8 mouse cellular contexts compared by ENCODE assay signal in genomic region chr6:17635615-17636284, GRCm38 (mm10). TPM values are rescaled to one million over a fixed set of nuclear protein-coding genes. Genes with fewer than 3 reads are reported as not detected.
DNase-seq lines count a peak whose midpoint lies in the region; ATAC-seq and TF ChIP-seq lines count a peak whose summit lies in the region.

Gene Capza2 (plus strand): TSS chr6:17636234.

- H3K4me3 ChIP-seq in liver, embryonic 14.5 days (ENCODE audit: insufficient read depth in 1 of 2, low read depth in 2 of 2, low read length in 2 of 2): peak within 1 kb of the TSS; percentile 91 to 97

- H3K4me1 ChIP-seq in liver, embryonic 14.5 days (replicated peaks; ENCODE audit: control insufficient read depth in 2 of 2, insufficient read depth in 2 of 2, low read length in 1 of 2): peaks cover 8 to 19% of the 10 kb centered on the region in 2 experiments

- H3K27me3 ChIP-seq in liver, embryonic 14.5 days (ENCODE audit: control insufficient read depth, insufficient read depth, low read length): no peaks in the 10 kb centered on the region

- peak; percentile 46 for DNase-seq in cerebellum, adult 9-10 months
- no peak for DNase-seq in adrenal gland, postnatal 4 days (ENCODE audit: low spot score in 2 of 2)
- DNase-seq in gastrocnemius, postnatal 25 days: no peak
- DNase-seq in induced T-regulatory cell, adult 2 months (ENCODE audit: low read depth): peak; percentile 69
- DNase-seq in liver, embryonic 14.5 days (ENCODE audit: low read depth in 3 of 3, low spot score in 3 of 3): no peak

- no peak; the same call in 1 of the 2 replicates for TF ChIP-seq EP300 in liver, embryonic 14.5 days (IDR thresholded peaks at IDR 0.05; ENCODE audit: low read depth)

- H3K36me3 ChIP-seq in liver, embryonic 14.5 days (replicated peaks; ENCODE audit: control insufficient read depth, insufficient read depth, low read depth): no peaks in the 10 kb centered on the region

- ATAC-seq in cerebellum, adult (ENCODE audit: insufficient number of reproducible peaks, low FRiP score, low TSS enrichment): no peak
- no peak for ATAC-seq in liver, embryonic 14.5 days (ENCODE audit: insufficient read depth)
- peak; percentile 34; the same call in 1 of the 2 replicates for ATAC-seq in neutrophil, adult 5-6 weeks (ENCODE audit: extremely low read depth, insufficient number of reproducible peaks, low FRiP score, poor library complexity, severe bottlenecking)
- no peak for ATAC-seq in frontal cortex, adult (ENCODE audit: low TSS enrichment)

- H3K9ac ChIP-seq in liver, embryonic 14.5 days (replicated peaks): peak within 1 kb of the TSS; percentile 95

- WGBS in liver, embryonic 14.5 days (ENCODE audit: insufficient replicate concordance): 18% methylated on average over 7 of the region's 7 CpGs

- no peaks in the 10 kb centered on the region for H3K9me3 ChIP-seq in liver, embryonic 14.5 days (ENCODE audit: control insufficient read depth, low read length)

- no peak for TF ChIP-seq CTCF in liver, embryonic 14.5 days (IDR thresholded peaks at IDR 0.05; ENCODE audit: low read depth)

- H3K27ac ChIP-seq in liver, embryonic 14.5 days: peak within 1 kb of the TSS; percentile 72

- H3K4me2 ChIP-seq in liver, embryonic 14.5 days (ENCODE audit: low read depth): peak within 1 kb of the TSS; percentile 87

RNA-seq across cellular contexts. Expression of gene Capza2, which starts in this region (rescaled TPM):
- 100 to 1,000 TPM; 140 to 146 TPM for total RNA-seq in adrenal gland, postnatal 4 days (2021)
- 100 to 1,000 TPM; 252 to 287 TPM for total RNA-seq in gastrocnemius, postnatal 25 days (2021)
- 20.1 and 32.1 TPM in 2 replicates for polyA plus RNA-seq in liver, embryonic 14.5 days (2012; rRNA removed)
- polyA plus RNA-seq in liver, embryonic 14.5 days (2014; fragmentation: Nextera tagmentation; extraction: Ambion mirVana): 90.8 and 91.6 TPM in 2 replicates
- 326 and 336 TPM in 2 replicates for total RNA-seq in neutrophil, adult 5-6 weeks (2017)

Comparison
In these comparisons a context has a peak if more than half of its experiments do, and no peak if none do; other contexts are left out.
1. DNase-seq: peak in cerebellum, adult 9-10 months (single experiment) and induced T-regulatory cell, adult 2 months (single experiment); none in adrenal gland, postnatal 4 days (0 of 2), gastrocnemius, postnatal 25 days (single experiment) and liver, embryonic 14.5 days (0 of 3).